Mouse (Mus musculus): ENCODE measurements at regions not wholly inside any gene's neighbourhood (a gene's known extent, or its start where the extent isn't known, plus 50 kb on each side); places are given as distances from the start of the nearest gene placed in this dataset.

DNA sequence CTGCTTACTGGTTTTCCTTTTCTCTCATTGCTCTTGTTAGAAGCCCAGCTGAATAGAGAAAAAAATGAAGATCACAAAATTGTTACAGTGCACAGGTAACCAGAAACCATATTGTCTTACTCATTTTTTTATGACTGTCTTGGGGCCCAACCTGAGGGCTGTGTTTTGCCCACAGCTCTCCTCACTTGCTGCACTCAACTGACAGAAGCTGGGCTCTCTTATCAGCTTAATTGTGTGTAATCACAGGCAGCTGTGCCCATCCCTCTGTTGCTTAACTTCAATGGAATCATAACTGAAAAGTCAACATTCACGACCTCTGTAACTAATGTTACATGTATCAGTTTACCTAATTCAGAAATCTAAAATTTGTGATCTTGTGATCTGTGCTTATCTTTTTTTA is 95.1 kb upstream of the Ankrd50 start:
- DNase-seq (ENCODE audit: low spot score) = no peak

DNA sequence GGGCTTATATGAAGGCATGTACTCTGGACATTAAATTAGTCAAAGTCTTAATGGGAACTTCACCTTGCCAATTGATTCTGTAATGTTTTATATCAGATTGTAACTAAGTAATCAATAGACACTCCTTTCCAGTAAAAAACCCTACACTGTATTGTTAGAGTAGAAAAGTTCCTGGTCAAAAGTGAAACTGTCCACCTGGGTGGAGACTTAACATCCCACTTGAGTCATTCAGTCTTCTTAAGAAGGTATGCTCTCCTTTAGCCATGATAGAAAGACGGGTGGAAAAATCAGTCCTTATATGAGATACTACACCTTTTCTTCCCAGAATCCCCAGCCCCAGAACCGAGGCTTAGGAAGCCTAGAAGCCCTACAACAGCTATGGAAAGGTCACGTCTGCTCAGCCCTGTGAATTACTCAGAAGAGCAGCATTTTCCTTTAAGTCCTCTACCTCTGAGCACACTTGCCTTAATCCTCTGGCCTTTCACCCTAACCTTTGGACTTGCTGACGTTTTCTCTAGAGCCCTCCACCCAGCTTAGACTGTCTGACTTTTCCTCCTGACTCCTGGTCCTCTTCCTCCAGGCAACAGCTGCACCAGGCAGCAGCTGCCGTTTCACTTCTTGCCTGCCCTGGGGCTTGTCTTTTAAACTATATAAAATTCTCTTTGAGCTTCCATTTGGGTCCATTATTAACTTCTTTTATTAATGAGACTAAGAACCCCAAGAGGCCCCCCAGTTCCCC is 93.4 kb upstream of the Ankrd50 start:
- no peak for DNase-seq (ENCODE audit: low spot score)

DNA sequence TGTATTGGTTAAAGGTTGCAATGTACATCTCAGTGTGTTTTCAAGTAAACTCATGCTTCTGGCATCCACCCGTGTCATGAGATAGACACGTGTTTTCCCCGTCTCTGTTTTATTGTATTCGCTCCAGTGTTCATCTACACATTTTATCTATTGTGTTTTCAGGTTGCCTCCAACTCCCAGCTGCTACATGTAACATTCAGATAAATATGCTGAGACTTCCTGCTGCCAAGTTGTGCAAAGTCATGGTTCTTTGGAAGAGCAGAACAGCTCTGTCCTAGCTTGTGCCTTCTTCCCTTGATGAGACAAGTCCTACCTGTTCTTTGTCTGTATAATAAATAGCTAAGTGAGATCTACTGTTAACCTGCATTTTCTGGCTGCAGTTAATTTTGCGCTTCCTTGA is 89.0 kb upstream of the Ankrd50 start:
- no peak for DNase-seq (ENCODE audit: low spot score)

DNA sequence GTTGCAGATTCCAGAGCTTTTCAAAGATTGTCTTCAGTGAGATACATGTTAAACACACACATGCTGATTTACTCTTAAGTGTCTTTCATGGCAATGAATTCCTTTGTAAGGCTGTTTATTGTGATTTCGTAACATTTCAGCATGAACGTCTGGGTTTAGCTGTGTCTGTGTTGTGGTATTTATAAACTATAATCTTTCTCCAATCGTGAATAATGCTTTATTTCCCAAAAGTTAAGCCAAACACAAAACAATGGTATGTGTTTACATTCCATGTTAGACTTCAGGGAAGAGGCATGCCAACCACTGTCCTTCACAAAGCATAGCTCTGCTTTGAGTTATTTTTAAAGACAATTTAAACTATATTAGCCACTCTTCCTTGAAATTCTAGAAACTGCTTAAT is 87.5 kb upstream of the Ankrd50 start:
- DNase-seq (ENCODE audit: low spot score) = no peak

DNA sequence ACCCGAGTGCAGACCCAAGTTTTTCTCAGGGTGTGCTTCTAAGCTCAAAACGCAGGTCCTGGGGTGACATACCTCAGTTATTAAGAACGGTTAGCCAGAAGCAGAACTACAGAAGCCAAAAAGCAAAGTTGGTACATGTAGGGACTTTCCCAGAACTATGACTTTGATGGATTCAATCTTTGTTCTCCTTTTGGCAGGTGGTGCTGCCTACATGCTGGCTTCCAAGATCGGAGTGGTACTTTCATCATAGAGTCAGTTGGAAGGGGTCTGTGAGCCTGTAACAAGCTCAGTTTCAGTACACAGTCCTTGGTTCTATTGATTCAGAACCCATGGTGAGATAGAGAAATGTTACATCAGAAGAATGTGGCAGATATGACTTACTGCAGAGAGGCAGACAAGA is 86.6 kb upstream of the Ankrd50 start:
- no peak for DNase-seq (ENCODE audit: low spot score)

DNA sequence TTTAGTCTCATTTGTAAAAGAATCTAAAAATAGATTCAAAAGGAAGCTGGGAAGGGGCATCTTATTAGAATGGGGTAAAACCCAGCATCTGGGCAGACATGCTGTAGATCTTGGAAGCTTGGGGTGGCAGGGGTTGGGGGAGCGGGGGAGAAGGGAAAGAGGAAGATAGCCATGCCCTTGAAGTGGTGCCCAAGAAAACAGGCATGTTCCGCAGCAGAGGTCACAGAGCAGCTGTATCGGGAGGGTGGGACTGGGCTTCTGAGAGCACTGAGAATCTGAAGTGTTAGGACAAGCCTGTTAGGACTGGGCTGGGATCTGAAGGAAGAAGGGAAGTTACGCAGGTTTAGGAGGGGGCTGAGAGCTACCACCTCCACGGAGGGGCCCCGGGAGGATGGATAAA is 84.4 kb upstream of the Ankrd50 start:
- DNase-seq (ENCODE audit: low spot score) = no peak

DNA sequence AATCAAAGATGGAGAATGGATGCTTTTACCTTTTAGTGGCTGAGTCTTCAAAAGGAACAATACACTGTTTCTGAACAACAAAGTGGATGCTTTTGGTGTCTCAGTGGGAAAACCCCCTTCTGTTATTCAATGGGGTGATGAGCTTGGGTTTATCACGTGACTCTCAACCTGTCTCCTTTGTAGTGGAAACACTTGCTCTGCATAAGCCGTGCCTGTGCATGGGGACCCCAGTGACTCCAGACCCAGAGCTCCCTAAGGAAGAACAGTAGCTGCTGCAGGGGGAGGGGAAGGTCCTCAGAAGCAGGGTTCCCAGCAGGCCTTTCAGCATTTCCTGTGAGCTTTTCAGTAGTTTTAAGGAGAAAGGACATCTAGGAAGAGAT is 83.9 kb upstream of the Ankrd50 start:
- no peak for DNase-seq (ENCODE audit: low spot score)

DNA sequence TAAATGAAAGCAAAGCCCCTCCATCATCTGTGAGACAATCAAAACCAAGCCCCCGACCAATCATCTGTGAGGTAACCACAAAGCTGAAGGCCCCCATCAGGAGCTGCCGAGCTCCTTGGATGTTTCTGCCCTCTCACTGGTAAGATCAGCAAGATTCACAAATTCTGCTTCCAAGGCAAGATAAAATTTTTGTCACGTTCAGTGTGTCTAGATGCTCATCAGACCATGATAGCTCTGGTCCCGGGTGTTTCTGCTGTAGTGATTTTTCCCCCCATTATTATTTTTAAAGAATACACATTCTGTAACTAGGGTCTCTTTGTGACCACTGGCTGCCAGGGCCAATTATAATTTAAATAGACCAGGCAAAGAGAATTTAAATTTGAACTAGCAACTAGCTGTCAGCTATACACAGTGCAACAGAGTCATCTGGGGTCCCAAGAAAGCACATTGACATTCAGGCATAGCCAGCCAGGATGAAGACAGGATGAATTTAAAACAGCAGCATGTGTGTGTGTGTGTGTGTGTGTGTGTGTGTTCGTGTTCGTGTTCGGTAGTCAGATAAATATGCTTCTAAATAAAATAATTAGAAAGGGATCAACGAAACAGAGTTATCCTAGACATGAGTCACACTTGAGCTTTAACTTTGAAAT is 83.4 kb upstream of the Ankrd50 start:
- no peak for DNase-seq (ENCODE audit: low spot score)

DNA sequence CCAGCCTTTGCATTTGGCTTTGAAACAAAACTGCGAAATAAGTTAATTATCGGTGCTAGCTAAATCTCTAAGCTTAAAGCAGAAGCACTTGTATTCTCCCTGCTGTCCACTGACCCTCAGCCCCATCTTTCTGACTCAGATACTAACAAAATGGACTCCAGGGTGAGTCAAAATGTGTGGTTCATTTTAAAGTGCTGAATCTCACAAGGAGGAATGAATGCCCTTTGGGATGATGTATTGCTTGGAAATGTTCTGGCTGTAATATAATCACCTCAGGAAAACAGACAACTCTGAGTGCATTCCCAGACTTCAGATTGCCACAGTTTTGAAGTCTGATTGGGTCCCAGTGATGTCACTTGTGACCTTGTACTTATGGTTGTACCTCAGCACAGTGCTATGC is 81.9 kb upstream of the Ankrd50 start:
- no peak for DNase-seq (ENCODE audit: low spot score)

DNA sequence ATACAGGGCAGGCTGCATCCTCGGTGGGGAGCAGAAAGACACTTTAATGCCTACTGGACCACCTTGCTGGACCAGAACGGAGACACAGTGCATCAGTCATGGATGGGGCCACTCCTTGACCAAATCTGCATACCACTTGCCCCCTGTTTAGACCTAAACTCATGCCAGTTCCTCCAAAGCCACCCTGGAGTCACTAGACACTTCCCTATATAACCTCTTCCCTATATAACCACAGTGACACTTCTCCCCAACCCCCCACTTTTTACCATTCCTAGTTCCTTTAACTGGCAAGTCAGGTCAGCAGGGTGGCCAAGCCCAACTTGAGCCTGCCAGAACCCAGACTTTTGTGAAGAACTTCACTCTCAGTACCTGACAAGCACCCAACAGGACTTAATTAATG is 80.2 kb upstream of the Ankrd50 start:
- no peak for DNase-seq (ENCODE audit: low spot score)

DNA sequence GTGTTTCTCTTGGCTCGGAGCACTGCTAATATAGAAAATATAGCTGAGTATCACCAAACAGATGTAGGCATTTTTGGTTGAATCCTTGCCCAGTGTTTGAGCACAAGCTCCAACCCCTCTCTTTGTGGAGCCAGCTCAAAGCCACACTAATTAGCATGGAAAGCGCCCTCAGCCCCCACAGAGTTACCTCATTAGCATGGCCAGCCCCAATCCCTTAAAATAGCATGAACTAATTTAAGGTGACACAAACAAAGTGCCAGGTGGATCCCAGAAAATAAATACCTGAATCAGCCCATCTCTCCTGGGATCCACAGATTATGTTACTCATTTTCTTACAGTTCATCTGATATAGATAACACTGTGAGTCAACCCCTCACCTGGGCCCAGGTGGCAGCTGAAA is 79.7 kb upstream of the Ankrd50 start:
- no peak for DNase-seq (ENCODE audit: low spot score)

DNA sequence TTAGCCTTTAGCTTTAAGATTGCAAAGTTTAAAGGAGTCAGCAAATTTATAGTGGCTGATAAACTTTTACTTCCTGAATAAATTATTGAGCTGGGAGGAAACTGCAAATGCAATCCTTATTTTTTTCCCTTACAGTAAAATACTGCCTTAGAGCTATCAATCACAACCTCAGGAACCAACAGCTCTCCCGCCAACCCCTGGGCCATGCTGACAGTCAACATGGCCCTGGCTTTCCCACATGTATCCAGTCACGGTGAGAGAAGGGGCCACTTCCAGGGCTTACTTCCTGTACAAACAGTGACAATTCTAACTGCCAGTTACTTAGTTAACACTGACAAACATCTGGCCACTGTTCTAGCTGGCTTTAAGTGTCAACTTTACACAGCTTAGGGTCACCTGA is 76.5 kb upstream of the Ankrd50 start:
- no peak for DNase-seq (ENCODE audit: low spot score)

DNA sequence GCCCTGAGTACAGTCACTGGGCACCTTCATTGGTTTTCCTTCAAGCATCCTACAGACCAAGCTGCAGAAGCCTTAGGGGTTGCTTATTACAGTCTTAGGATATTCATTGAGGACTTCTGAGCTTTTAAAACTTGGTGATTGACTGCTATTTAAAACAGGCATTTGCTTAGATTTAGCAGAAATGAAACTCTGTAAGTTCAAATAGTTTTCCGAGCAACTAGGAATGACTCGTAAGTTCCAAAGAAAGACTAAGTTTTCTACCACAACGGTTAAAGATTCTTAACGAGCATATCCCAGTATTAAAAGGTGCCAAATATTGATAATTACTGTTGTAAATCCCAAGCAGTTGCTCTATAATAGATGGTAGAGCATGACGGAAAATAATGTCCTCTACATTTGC is 71.3 kb upstream of the Ankrd50 start:
- DNase-seq (ENCODE audit: low spot score) = no peak

DNA sequence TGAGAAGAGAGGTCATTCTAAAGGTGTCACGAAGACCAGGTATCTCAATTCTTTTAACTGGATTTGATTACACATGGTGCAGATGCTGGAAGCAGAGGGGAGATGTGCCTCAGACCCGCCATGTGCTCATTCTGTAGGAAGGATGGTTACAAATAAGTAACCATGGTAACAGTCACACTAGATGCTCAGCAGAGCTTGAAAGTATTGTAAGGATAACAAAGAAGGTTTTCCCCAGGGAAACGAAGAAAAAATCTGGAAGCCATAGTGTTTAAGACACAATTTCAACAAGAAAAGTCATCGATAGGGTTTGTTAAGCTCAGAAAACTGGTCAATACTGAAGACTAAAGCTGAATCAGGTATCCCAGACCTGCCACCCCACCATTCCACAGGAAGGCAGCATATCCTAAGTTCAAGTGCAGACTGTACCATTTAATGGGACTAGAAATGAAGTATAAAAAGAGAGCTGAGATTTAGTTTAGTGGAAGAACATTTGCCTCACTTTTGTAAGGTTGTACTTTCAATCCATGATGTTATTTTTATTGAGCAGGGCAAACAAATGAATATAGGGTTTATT is 68.9 kb upstream of the Ankrd50 start:
- no peak for DNase-seq (ENCODE audit: low spot score)

DNA sequence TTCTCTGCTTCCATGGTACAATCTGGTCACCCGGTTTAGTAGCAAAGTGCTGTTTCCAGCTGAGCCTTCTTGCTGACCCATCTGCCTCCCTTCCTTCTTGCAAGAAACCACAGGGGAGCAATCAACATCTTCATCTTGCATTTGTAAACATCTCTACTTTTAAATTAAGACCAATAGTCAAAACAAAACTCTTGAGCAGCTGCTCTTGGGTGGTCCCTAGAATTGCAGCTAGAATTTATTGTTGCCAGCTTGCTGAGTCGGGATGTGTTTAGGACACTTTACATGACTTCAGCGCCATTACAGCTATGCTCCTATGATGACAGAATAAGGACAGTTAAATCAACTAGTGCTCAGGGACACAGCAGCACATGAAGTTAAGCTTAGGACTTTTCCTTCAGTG is 62.4 kb upstream of the Ankrd50 start:
- DNase-seq (ENCODE audit: low spot score) = no peak

DNA sequence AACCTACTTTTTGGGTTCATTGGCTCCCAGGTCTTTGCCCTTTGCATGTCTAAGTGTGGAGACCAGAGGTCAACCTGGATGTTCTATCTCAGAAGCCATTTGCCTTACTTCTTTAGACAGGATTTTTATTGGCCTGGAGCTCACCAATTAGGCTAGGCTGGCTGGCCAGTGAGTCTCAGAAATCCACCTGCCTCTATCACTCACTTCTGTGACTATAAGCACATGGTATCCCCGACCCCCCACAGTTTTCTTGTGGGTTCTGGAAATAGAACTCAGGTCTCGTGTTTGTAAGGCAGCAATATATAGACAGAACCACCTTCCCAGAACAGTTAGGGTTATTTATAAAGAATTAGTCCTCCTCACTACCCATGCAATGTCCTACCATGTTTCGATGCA is 60.9 kb upstream of the Ankrd50 start:
- DNase-seq (ENCODE audit: low spot score) = no peak

DNA sequence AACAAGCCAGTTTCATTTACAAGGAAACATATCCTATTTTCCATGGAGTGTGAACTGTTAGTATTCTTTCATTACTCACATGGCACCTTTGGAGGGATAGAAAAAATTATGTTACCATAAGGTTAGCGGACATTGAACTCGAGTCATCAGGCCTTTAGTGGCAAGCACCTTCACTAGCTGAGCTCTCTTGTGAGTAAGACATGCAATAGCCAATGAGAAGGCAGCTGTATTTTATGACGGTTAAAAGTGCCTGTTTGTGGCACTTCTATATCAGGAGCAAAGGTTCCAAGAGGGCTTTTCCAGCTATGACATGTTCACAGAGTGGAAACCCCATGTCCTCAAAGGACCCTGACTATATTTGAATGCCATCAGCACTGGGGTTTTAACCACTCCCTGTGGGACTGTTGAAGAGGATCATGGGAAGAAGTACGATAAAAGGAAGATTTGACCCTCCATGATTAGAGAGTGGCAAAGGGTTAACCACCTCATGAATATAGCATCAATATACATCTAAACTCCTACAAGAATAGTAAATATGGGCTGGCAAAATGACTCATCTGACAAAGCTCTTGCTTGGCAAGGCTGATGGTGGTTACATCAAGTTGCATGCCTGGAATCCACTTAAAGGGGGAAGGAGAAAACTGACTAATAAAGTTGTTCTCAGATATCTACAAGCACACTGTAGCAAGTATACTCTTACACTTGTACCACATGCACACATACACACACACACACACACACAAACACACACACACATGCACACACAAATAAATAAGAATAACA is 60.3 kb upstream of the Ankrd50 start:
- no peak for DNase-seq (ENCODE audit: low spot score)

DNA sequence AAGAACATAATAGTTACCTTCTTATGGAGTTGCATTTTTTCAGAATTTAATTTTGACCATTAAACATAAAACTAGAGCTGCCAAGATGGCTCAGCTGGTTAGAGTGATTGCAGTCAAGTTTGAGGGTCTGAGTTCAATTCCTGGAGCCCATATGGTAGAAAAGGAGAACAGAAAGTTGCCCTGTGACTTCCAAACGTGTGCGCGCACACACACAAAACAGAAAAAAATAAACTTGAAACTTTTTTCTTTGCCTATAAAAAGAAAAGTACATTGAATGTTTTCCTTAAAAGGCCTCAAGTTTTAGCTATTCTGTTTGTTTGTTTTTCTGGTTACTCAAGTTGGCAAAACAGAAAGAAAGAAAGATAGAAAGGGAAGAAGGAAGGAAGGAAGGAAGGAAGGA is 59.2 kb upstream of the Ankrd50 start:
- no peak for DNase-seq (ENCODE audit: low spot score)

DNA sequence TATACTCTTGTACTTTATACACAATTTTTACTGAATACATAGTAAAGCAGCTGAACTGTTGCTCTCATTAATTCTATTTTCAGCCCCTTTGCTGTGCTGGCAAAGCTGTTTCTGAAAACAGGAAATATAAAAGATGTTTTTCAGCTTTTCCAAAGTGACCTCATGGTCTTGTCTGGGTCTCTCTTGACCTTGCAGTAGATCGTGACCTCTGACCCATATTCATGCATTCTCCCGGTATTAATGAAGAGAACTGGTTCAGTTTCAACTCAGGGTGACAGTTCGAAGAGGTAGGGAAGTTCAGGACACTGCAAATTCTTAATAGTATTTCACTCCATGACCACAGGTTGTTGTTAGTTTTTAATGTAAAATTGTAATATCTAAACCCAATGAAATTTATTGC is 56.7 kb upstream of the Ankrd50 start:
- no peak for DNase-seq (ENCODE audit: low spot score)

DNA sequence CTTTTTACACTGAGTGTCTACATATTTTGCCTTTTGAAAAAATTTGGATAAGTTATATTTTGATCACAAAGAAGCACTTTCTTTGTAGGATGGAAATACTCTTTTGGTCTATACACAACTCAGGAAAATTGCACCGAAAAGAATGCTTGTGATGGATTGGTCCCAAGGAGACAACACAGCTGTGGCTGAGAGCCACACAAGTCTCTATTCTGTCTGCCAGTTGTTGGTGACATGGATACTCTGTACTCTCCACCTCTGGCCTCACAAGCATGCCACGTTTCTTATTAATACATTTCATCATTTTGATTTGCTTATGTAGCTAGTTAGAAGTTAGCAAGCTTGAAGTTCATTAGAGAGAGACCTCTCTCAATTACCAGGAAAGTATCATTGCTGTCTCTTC is 53.7 kb upstream of the Ankrd50 start:
- no peak for DNase-seq (ENCODE audit: low spot score)

DNA sequence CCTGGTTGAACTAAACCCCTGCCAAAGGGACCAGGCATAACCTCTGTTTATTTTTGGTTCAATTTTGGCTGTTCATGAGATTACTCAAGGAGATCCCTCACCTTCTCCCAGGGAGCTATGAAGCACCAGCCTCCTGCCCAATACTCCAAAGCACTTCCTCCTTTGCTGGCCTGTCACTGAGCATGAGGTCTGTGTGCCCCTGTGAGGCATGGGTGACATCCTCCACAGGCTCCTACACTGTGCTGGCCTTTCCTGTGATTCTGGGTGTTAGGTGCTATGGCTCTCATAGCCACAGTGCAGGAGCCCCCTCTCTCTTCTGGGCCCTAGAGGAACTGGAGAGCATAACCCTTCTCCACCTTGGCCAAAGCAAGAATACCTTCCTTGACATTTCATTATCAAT is 53.1 kb upstream of the Ankrd50 start:
- DNase-seq (ENCODE audit: low spot score) = no peak

All from urinary bladder, adult 2 months (tissue).